Mouse (Mus musculus): ENCODE results near the gene Tbc1d16. TPM values are rescaled to one million over a fixed set of nuclear protein-coding genes. Genes with fewer than 3 reads are reported as not detected.
"Not testable (repeated sequence)": the region's sequence is repeated elsewhere in the genome, so short reads cannot be mapped to it uniquely, and the experiment has no call there.

Gene Tbc1d16
- polyA plus RNA-seq, 1 experiment from 2014 or later = 1.5 TPM

DNA sequence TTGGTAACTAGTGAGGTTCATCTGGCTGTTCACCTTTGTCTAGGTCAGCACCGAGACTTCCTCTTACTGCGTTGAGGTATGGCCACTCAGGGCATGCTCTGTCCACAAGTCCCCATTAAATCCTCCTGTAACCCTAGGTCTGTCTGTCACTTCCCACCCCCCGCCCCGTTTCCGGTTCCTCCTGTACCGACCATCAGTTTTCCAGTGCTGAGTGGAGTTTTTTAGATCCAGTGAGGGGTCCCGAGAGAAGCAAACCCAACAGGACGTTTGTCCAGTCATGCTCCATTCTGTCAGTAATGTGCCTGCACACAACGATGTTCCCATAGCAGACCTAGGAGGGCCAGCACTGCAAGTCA lies 29.9 kb upstream of the Tbc1d16 start:
- peak overlapping the region; percentile 38 for H3K4me3 ChIP-seq (replicated peaks)
- no peak overlapping the region for H3K27ac ChIP-seq

DNA sequence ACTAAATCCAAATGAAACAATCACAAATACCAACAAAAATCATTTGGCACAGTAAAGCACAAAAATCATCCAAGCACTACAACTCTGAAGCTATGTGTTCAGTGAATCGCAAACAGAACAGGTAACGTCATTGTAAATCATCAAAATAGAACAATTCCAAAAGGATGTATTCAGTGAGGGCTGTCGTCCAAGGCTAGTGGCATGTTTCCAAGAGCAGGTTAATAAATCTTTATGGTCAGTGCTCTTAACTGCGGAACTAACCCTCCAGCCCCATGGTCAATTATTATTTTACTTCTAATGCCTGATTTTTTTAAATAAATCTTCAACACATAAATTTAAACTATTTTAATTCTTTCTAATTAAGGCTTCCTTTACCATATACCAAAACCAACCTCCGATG lies 28.3 kb upstream of the Tbc1d16 start:
- not testable (repeated sequence) for H3K27me3 ChIP-seq; ATAC-seq (ENCODE audit: low read depth); DNase-seq; H3K9me3 ChIP-seq (replicated peaks); H3K9ac ChIP-seq; H3K4me2 ChIP-seq; H3K36me3 ChIP-seq; H3K27ac ChIP-seq; H3K4me3 ChIP-seq (replicated peaks)
- 78% methylated on average over 5 of the region's 5 CpGs for WGBS (ENCODE audit: insufficient replicate concordance)
- peaks cover 25% of the 10 kb centered on the region for H3K4me1 ChIP-seq (replicated peaks)

More for the DNA sequence above, 29.9 kb upstream of the Tbc1d16 start:
- WGBS (ENCODE audit: insufficient replicate concordance) = 49% methylated on average over 9 of the region's 9 CpGs
- Histone ChIP-seq H3K36me3 (no peaks in the 10 kb centered on the region), H3K9me3 (replicated peaks) (no peaks in the 10 kb centered on the region), H3K4me1 (replicated peaks) (peaks cover 14% of the 10 kb centered on the region), H3K9ac (no peak overlapping the region), H3K27me3 (no peaks in the 10 kb centered on the region), H3K4me2 (peak overlapping the region; percentile 58)
- DNase-seq = no peak
- no peak for ATAC-seq (ENCODE audit: low read depth)

DNA sequence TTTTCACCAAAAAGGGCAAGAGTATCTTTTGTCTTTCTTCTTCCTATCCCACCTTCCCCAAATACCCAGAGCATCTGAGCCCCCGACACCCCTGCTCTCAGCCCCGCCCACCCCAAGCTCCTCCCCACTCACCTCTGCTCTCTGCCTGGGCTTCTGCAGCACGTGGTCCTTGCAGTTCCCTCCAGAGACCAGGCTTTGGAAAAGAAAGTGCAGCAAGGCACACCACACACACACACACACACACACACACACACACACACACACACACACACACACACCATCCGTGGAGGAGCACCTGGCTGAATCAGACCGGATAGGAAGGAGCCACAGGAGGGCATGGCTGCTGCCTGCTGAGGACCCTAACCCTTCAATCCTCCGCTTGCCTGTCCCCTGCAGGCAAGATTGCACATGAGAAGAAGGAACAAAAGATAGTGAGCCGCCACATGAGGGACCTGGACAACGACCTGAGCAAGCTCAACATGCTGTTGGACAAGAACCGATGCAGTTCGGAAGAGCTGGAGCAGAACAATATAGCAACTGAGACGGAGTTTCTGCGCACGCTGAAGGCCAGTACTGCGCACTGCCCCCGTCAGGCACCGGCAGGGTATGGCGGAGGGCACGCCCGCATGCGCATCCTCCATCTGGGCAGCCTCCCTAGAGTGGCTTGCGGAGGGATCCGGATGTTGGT lies 24.7 kb upstream of the Tbc1d16 start:
- Histone ChIP-seq H3K9ac (peak overlapping the region; percentile 51; the same call in 1 of the 2 replicates), H3K27me3 (no peaks in the 10 kb centered on the region), H3K4me2 (peak overlapping the region; percentile 59), H3K9me3 (replicated peaks) (no peaks in the 10 kb centered on the region), H3K4me1 (replicated peaks) (peaks cover 30% of the 10 kb centered on the region), H3K36me3 (no peaks in the 10 kb centered on the region), H3K27ac (no peak overlapping the region), H3K4me3 (replicated peaks) (0 out of 2 replicates have a peak overlapping the region, but pooled peaks have one; percentile 16)
- WGBS (ENCODE audit: insufficient replicate concordance) = 7% methylated on average over 22 of the region's 22 CpGs
- DNase-seq (peak; percentile 36), ATAC-seq (ENCODE audit: low read depth) (peak; percentile 64)

DNA sequence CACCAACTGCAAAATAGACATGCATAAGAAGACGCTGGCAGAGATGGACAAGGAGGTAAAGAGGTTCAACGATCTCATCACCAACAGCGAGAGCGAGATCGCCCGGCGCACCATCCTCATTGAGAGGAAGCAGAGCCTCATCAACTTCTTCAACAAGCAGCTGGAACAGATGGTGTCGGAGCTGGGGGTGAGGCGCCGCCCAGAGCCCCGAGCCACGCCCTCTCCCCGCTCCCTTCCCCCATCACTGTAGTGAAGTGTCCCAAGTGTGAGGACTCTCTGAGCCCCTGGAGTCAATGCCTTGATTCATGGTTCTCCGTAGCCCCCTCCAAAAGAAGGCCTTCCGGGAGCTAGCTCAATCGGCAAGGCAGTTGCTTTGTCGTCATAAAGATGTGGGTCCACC lies 22.7 kb upstream of the Tbc1d16 start:
- Histone ChIP-seq H3K4me1 (replicated peaks) (peaks cover 28% of the 10 kb centered on the region), H3K36me3 (no peaks in the 10 kb centered on the region), H3K27me3 (no peaks in the 10 kb centered on the region), H3K27ac (no peak overlapping the region), H3K4me2 (no peak overlapping the region), H3K4me3 (replicated peaks) (no peak overlapping the region), H3K9ac (no peak overlapping the region), H3K9me3 (replicated peaks) (no peaks in the 10 kb centered on the region)
- ATAC-seq (ENCODE audit: low read depth) (no peak), DNase-seq (no peak)
- 31% methylated on average over 17 of the region's 17 CpGs for WGBS (ENCODE audit: insufficient replicate concordance)

DNA sequence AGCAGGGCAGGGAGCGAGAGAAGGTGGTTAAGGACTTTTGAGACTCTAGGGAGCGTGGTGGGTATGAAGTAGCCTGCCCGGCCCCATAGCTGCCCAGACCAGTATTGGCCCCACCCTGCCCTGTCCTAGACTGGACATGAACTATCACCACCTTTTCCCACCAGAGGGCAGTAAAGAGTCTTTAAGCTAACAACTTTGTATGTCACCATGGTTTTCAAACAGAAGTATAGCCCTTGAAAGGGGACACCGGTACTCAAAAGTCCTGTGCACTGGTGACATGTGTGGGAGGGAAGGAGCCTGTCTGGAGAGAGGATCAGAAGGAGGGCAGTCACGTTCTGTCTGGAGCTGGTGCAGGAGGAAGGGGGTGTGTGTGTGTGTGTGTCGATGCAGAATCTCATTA lies 20.7 kb upstream of the Tbc1d16 start:
- Histone ChIP-seq H3K27ac (no peak overlapping the region), H3K4me3 (replicated peaks) (no peak overlapping the region), H3K9me3 (replicated peaks) (no peaks in the 10 kb centered on the region), H3K36me3 (no peaks in the 10 kb centered on the region), H3K9ac (no peak overlapping the region), H3K27me3 (no peaks in the 10 kb centered on the region), H3K4me1 (replicated peaks) (peaks cover 28% of the 10 kb centered on the region), H3K4me2 (no peak overlapping the region)
- DNase-seq = peak; percentile 45
- WGBS (ENCODE audit: insufficient replicate concordance) = 22% methylated on average over 6 of the region's 6 CpGs
- peak; percentile 43; the same call in 1 of the 2 replicates for ATAC-seq (ENCODE audit: low read depth)

DNA sequence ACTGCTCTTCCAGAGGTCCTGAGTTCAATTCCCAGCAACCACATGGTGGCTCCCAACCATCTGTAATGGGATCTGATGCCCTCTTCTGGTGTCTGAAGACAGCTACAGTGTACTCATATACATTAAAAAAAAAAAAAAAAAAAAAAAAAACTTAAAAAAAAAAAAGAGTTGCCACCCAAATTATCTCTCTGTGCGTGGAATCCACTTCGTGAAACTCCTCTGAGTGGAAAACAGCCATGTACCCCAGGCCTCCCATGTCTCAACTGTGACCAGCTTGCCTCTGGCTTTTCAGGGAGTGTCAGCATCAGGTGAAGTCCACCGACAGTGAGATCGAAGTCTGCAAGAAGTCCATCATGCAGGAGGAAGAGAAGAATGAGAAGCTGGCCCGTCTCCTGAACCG lies 17.2 kb upstream of the Tbc1d16 start:
- not testable (repeated sequence) for H3K9me3 ChIP-seq (replicated peaks); DNase-seq; H3K27me3 ChIP-seq; H3K4me2 ChIP-seq; H3K9ac ChIP-seq; ATAC-seq (ENCODE audit: low read depth); H3K4me3 ChIP-seq (replicated peaks); H3K36me3 ChIP-seq; H3K4me1 ChIP-seq (replicated peaks); H3K27ac ChIP-seq
- whole genome bisulfite sequencing (ENCODE audit: insufficient replicate concordance) = 67% methylated on average over 6 of the region's 6 CpGs

DNA sequence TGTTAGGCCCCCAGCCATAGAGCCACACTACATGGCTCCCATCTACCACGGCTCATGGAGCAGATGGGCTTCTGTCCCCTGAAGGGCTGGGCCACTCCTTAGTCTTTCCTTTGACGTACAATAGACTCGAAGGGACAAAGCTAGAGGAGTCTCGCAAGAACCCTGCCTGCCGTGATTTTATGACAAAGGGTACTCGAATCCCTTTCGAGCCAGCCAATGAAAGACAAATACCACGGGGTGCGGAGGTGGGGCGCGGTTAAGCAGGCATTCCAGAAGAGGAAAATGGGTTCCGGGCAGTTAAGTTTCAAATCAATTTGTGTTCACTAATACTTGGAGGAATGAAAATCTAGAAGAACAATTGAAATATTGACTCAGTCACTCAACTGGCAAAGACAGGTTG lies 11.2 kb upstream of the Tbc1d16 start:
- ATAC-seq (ENCODE audit: low read depth) (no peak), DNase-seq (no peak)
- Histone ChIP-seq H3K27me3 (no peaks in the 10 kb centered on the region), H3K9me3 (replicated peaks) (no peaks in the 10 kb centered on the region), H3K36me3 (no peaks in the 10 kb centered on the region), H3K4me2 (no peak overlapping the region), H3K9ac (no peak overlapping the region), H3K4me1 (replicated peaks) (peaks cover 14% of the 10 kb centered on the region), H3K27ac (no peak overlapping the region), H3K4me3 (replicated peaks) (no peak overlapping the region)
- 83% methylated on average over 12 of the region's 12 CpGs for WGBS (ENCODE audit: insufficient replicate concordance)

DNA sequence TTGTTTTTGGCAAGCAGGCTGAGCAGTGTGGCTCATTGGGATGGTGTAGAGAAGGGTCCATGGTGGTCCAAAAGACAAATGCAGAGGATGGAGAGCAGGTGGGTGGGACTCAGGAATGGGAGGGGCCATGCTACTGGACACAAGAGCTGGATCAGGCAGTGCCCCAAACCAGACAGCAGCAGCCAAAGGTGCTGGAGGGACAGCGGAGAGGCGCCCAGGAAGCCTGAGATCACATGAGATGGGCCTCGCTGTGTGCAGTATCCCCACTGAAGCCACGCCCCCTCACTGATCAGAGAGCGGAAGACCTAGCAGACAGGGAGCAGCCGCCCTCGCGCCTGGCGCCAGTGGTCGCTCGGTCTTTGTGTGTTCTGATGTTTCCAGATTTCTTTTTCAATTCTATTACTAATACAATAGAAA lies 10.0 kb upstream of the Tbc1d16 start:
- no peaks in the 10 kb centered on the region for H3K27me3 ChIP-seq
- under 1% methylated on average over 11 of the region's 11 CpGs for WGBS (ENCODE audit: insufficient replicate concordance)
- peak overlapping the region; percentile 42 for H3K4me3 ChIP-seq (replicated peaks)
- peak; percentile 57 for DNase-seq
- H3K9me3 ChIP-seq (replicated peaks) = no peaks in the 10 kb centered on the region
- peak overlapping the region; percentile 57; the same call in 1 of the 2 replicates for H3K9ac ChIP-seq
- peak; percentile 65 for ATAC-seq (ENCODE audit: low read depth)
- peaks cover 14% of the 10 kb centered on the region for H3K4me1 ChIP-seq (replicated peaks)
- no peaks in the 10 kb centered on the region for H3K36me3 ChIP-seq
- peak overlapping the region; percentile 66 for H3K4me2 ChIP-seq
- H3K27ac ChIP-seq = no peak overlapping the region

DNA sequence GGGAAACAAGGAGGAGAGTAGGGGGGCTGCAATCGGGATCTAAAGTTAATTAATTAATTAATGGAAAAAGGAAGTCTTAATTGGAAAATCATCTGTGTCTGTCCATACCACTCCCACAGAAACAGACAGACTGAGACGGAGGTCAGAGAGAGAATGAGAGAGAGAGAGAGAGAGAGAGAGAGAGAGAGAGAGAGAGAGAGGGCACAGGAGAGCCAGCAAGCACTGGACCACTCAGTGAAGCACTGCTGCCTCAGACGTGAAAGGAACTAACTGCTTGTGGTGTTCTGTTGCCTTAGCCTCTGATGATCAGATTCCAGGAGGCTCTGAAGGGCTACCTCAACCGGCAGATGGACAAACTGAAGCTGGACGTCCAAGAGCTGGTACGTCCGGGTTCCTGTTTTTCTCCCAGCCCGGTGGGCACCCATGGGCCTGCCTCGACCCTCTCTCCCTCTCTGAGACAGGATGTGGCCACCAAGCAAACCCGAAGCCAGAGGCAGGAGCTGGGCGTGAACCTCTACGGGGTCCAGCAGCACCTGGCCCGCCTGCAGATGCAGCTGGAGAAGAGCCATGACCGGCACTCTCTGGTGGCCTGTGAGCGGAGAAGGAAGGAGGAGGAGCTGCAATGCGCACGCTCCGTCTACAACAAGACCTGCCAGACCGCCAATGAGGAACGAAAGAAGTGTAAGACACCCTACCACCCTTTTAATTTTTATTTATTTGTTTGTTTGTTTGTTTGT lies 9.4 kb upstream of the Tbc1d16 start:
- Histone ChIP-seq H3K4me1 (replicated peaks) (peaks cover 14% of the 10 kb centered on the region), H3K9ac (peak overlapping the region; percentile 57; the same call in 1 of the 2 replicates), H3K4me2 (peak overlapping the region; percentile 66), H3K4me3 (replicated peaks) (peak overlapping the region; percentile 42), H3K27me3 (no peaks in the 10 kb centered on the region), H3K36me3 (no peaks in the 10 kb centered on the region), H3K27ac (no peak overlapping the region), H3K9me3 (replicated peaks) (no peaks in the 10 kb centered on the region)
- WGBS (ENCODE audit: insufficient replicate concordance) = 13% methylated on average over 20 of the region's 20 CpGs
- ATAC-seq (ENCODE audit: low read depth) (peak; percentile 57), DNase-seq (no peak)

DNA sequence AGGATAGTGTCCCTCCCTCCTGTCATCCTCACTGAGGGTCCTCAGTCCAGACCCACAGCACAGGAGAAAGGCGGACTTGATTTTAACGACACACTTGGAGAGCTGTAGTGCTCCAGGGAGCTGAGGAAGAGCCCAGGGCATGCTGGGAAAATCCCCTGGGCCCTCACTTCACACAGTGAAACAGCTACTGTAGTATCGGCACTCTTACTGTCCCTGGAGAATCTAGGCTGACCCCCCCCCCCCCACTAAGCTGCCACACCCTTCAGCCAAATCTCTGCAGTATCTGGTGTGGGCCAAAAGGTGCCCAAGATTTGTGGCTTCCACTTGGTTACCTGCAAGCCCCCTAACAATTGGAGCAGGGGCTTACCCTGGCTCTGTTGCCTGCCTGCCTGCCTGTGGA lies 8.7 kb upstream of the Tbc1d16 start:
- ATAC-seq (ENCODE audit: low read depth) = no peak
- H3K27me3 ChIP-seq = peaks cover 4% of the 10 kb centered on the region
- H3K9ac ChIP-seq = no peak overlapping the region
- H3K27ac ChIP-seq = no peak overlapping the region
- no peak for DNase-seq
- no peaks in the 10 kb centered on the region for H3K36me3 ChIP-seq
- WGBS (ENCODE audit: insufficient replicate concordance) = 48% methylated on average over 3 of the region's 3 CpGs
- H3K4me1 ChIP-seq (replicated peaks) = peaks cover 14% of the 10 kb centered on the region
- H3K4me2 ChIP-seq = no peak overlapping the region
- no peaks in the 10 kb centered on the region for H3K9me3 ChIP-seq (replicated peaks)
- H3K4me3 ChIP-seq (replicated peaks) = no peak overlapping the region

DNA sequence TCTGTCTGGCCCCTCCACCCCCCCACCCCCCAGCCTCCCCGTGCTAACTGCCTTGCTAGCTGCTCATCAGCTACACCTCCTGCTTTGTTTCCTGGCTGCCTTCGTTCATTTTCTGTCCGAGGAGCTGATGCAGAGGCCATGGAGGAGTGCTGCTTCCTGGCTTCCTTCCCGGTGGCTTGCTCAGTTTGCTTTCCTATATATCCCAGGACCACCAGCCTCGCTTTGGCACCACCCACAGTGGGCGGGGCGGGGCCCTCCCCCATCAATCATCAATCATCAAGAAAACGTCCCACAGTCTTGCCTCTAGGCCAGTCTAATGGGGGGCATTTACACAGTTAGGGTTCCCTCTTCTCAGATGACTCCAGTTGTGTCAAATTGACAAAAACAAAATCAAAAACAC lies 8.1 kb upstream of the Tbc1d16 start:
- WGBS (ENCODE audit: insufficient replicate concordance) = 14% methylated on average over 8 of the region's 8 CpGs
- Histone ChIP-seq H3K27me3 (peaks cover 10% of the 10 kb centered on the region), H3K27ac (no peak overlapping the region), H3K36me3 (no peaks in the 10 kb centered on the region), H3K4me2 (no peak overlapping the region), H3K9me3 (replicated peaks) (no peaks in the 10 kb centered on the region), H3K9ac (no peak overlapping the region), H3K4me1 (replicated peaks) (peaks cover 14% of the 10 kb centered on the region), H3K4me3 (replicated peaks) (no peak overlapping the region)
- DNase-seq (no peak), ATAC-seq (ENCODE audit: low read depth) (no peak)

Measured in liver, embryonic 13.5 days (tissue).